Mouse (Mus musculus) neural tube, embryonic 13.5 days (tissue): ENCODE measurements around the gene Plxnb2. TPM values are rescaled to one million over a fixed set of nuclear protein-coding genes. Genes with fewer than 3 reads are reported as not detected.

Experiments used
- ATAC-seq: fragments of 200-750 bp; cut with Nextera tagmentation; 2 replicates; pipeline ENCODE4 v1.8.0; 2017; ENCODE audit warnings: low read depth, mild to moderate bottlenecking, moderate TSS enrichment, moderate library complexity
- H3K27ac ChIP-seq: fragments of 300-500 bp; sonication (generic); replicated peaks from 2 replicates; pipeline ENCODE4 v1.5.1; 2015; ENCODE audit warnings: moderate library complexity, mild to moderate bottlenecking, inconsistent platforms
- H3K27me3 ChIP-seq: fragments of 300-500 bp; sonication (generic); 2 replicates; pipeline ENCODE4 v1.6.1; 2015; ENCODE audit warnings: mild to moderate bottlenecking, inconsistent platforms
- H3K36me3 ChIP-seq: fragments of 300-500 bp; sonication (generic); 2 replicates; pipeline ENCODE4 v1.6.1; 2015; ENCODE audit warnings: mild to moderate bottlenecking, inconsistent platforms
- H3K4me1 ChIP-seq: fragments of 300-500 bp; sonication (generic); replicated peaks from 2 replicates; pipeline ENCODE4 v1.6.1; 2015; ENCODE audit warnings: inconsistent platforms
- H3K4me2 ChIP-seq: fragments of 300-500 bp; sonication (generic); 2 replicates; pipeline ENCODE4 v1.6.1; 2015; ENCODE audit warnings: inconsistent platforms, mild to moderate bottlenecking, moderate library complexity
- H3K4me3 ChIP-seq: fragments of 300-500 bp; sonication (generic); 2 replicates; pipeline ENCODE4 v1.5.1; 2015; ENCODE audit warnings: mild to moderate bottlenecking, inconsistent platforms
- H3K9ac ChIP-seq: fragments of 300-500 bp; sonication (generic); 2 replicates; pipeline ENCODE4 v1.6.1; 2015; ENCODE audit warnings: moderate library complexity, mild to moderate bottlenecking, inconsistent platforms
- H3K9me3 ChIP-seq: fragments of 300-500 bp; sonication (generic); 2 replicates; pipeline ENCODE4 v1.6.1; 2016; ENCODE audit warnings: inconsistent platforms
- WGBS: fragments of 180-500 bp; shearing (Covaris S2); methylation state at CpG from one replicate; pipeline ENCODE4 v1.1.7; 2015; 5-methylcytosine and 5-hydroxymethylcytosine counted together
- polyA plus RNA-seq: library from polyadenylated mRNA; unstranded; fragments of >200 nt; fragmentation: Nextera tagmentation; extraction: Ambion mirVana; gene quantifications from 2 replicates; pipeline ENCODE4 v1.2.1, GENCODE M21; 2015

Plxnb2 gene
- 89.8 and 94.5 TPM in 2 replicates for polyA plus RNA-seq

- ATAC-seq: peak; percentile 89
- peak within 1 kb of the TSS; percentile 99 for H3K4me2 ChIP-seq
- H3K9ac ChIP-seq: peak within 1 kb of the TSS; percentile 99
- H3K9me3 ChIP-seq: no peaks in the 10 kb centered on the region
- H3K27ac ChIP-seq: peak within 1 kb of the TSS; percentile 96
- H3K36me3 ChIP-seq: peaks cover 22% of the 10 kb centered on the region
- H3K4me3 ChIP-seq: peak within 1 kb of the TSS; percentile 86
- H3K27me3 ChIP-seq: no peaks in the 10 kb centered on the region
- WGBS: under 1% methylated on average over 53 of the region's 72 CpGs
- peaks cover 84% of the 10 kb centered on the region for H3K4me1 ChIP-seq
Observed at GRCm38 (mm10) chr15:89180571-89181229, at the start of gene Plxnb2. Plxnb2 (minus strand) TSS chr15:89180788.

DNA sequence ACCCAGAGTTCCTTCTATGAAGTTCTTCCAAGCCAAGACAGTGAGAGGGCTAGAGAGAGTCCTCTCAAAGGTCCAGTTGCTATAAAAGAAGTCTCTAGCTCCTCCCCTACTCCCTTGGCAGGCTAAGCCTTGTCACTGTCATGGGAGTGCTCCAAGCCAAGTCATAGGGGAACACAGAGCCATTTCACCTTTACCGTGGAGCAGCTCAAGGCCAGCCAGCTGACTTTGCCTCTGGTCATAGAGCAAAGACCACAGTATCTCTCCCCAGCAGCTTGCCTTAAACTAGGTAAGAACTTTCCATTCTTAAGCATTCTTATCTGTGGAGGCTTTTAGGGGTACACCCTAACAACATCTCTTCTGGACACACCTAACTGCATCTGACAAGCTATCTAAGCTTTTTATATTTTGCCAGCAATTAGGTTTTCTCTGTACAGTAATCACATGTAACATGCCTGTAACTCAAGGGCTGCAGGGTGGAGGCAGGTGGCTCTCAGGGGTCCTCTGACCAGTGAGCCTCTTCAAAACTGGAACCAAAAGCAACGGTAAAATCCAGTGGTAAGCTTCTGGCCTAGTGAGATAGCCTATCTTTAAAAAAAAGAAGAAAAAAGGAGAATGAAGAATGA is 35.1 kb upstream of the Plxnb2 start:
- no peak for ATAC-seq
- Histone ChIP-seq H3K4me1 (peaks cover 33% of the 10 kb centered on the region), H3K27me3 (no peaks in the 10 kb centered on the region), H3K9me3 (no peaks in the 10 kb centered on the region; the same call in 1 of the 2 replicates), H3K4me2 (no peak overlapping the region), H3K9ac (no peak overlapping the region), H3K36me3 (peaks cover 18% of the 10 kb centered on the region), H3K27ac (no peak overlapping the region), H3K4me3 (no peak overlapping the region)
- 90% methylated on average over 2 of the region's 2 CpGs for WGBS

- Histone ChIP-seq H3K9ac (no peak overlapping the region), H3K27ac (no peak overlapping the region), H3K4me2 (no peak overlapping the region), H3K4me3 (no peak overlapping the region), H3K27me3 (no peaks in the 10 kb centered on the region), H3K4me1 (peaks cover 33% of the 10 kb centered on the region), H3K9me3 (no peaks in the 10 kb centered on the region; the same call in 1 of the 2 replicates), H3K36me3 (peaks cover 18% of the 10 kb centered on the region)
- 94% methylated on average over 3 of the region's 3 CpGs for WGBS
- no peak for ATAC-seq
Observed at GRCm38 (mm10) chr15:89214953-89215352, 34.4 kb upstream of the Plxnb2 start.

- peaks cover 18% of the 10 kb centered on the region for H3K36me3 ChIP-seq
- WGBS: 79% methylated on average over 3 of the region's 3 CpGs
- peak overlapping the region; percentile 45 for H3K9ac ChIP-seq
- ATAC-seq: no peak
- H3K27me3 ChIP-seq: no peaks in the 10 kb centered on the region
- peak overlapping the region; percentile 90 for H3K4me2 ChIP-seq
- H3K9me3 ChIP-seq: no peaks in the 10 kb centered on the region; the same call in 1 of the 2 replicates
- H3K4me1 ChIP-seq: peaks cover 33% of the 10 kb centered on the region
- peak overlapping the region; percentile 22; the same call in 1 of the 2 replicates for H3K4me3 ChIP-seq
- no peak overlapping the region for H3K27ac ChIP-seq
Observed at GRCm38 (mm10) chr15:89213517-89213916, 32.9 kb upstream of the Plxnb2 start.

- H3K4me2 ChIP-seq: peak overlapping the region; percentile 90
- H3K27me3 ChIP-seq: no peaks in the 10 kb centered on the region
- no peaks in the 10 kb centered on the region; the same call in 1 of the 2 replicates for H3K9me3 ChIP-seq
- H3K36me3 ChIP-seq: peaks cover 18% of the 10 kb centered on the region
- H3K4me3 ChIP-seq: peak overlapping the region; percentile 97
- peak overlapping the region; percentile 99 for H3K9ac ChIP-seq
- peaks cover 33% of the 10 kb centered on the region for H3K4me1 ChIP-seq
- 0 out of 2 replicates have a peak, but pooled peaks have one; percentile 6 for ATAC-seq
- 42% methylated on average over 6 of the region's 6 CpGs for WGBS
- peak overlapping the region; percentile 93; the same call in 1 of the 2 replicates for H3K27ac ChIP-seq
Observed at GRCm38 (mm10) chr15:89212495-89212894, 31.9 kb upstream of the Plxnb2 start.

GRCm38 (mm10) chr15:89211716-89212461 is 31.3 kb upstream of the Plxnb2 start:
- ATAC-seq: peak; percentile 62
- Histone ChIP-seq H3K9me3 (no peaks in the 10 kb centered on the region; the same call in 1 of the 2 replicates), H3K9ac (peak overlapping the region; percentile 99), H3K27me3 (no peaks in the 10 kb centered on the region), H3K4me3 (peak overlapping the region; percentile 97), H3K4me2 (peak overlapping the region; percentile 90), H3K4me1 (peaks cover 33% of the 10 kb centered on the region), H3K27ac (peak overlapping the region; percentile 93), H3K36me3 (peaks cover 16% of the 10 kb centered on the region)
- under 1% methylated on average over 35 of the region's 35 CpGs for WGBS

GRCm38 (mm10) chr15:89210915-89211715 is 30.5 kb upstream of the Plxnb2 start, which contains the start of gene Ppp6r2:
Ppp6r2 (plus strand) TSS chr15:89211553.
- peak within 1 kb of the TSS; percentile 97 for H3K4me3 ChIP-seq
- ATAC-seq: peak; percentile 89
- peak within 1 kb of the TSS; percentile 93 for H3K27ac ChIP-seq
- peak within 1 kb of the TSS; percentile 99 for H3K9ac ChIP-seq
- H3K4me1 ChIP-seq: peaks cover 33% of the 10 kb centered on the region
- H3K27me3 ChIP-seq: no peaks in the 10 kb centered on the region
- peak within 1 kb of the TSS; percentile 90 for H3K4me2 ChIP-seq
- H3K9me3 ChIP-seq: no peaks in the 10 kb centered on the region
- WGBS: 4% methylated on average over 50 of the region's 73 CpGs
- H3K36me3 ChIP-seq: peaks cover 9% of the 10 kb centered on the region

GRCm38 (mm10) chr15:89209886-89210761 is 29.5 kb upstream of the Plxnb2 start:
- Histone ChIP-seq H3K9me3 (no peaks in the 10 kb centered on the region), H3K36me3 (no peaks in the 10 kb centered on the region), H3K27ac (peak overlapping the region; percentile 93), H3K4me2 (peak overlapping the region; percentile 54), H3K4me1 (peaks cover 33% of the 10 kb centered on the region), H3K9ac (peak overlapping the region; percentile 66), H3K27me3 (no peaks in the 10 kb centered on the region), H3K4me3 (peak overlapping the region; percentile 97)
- no peak for ATAC-seq
- 18% methylated on average over 22 of the region's 22 CpGs for WGBS

DNA sequence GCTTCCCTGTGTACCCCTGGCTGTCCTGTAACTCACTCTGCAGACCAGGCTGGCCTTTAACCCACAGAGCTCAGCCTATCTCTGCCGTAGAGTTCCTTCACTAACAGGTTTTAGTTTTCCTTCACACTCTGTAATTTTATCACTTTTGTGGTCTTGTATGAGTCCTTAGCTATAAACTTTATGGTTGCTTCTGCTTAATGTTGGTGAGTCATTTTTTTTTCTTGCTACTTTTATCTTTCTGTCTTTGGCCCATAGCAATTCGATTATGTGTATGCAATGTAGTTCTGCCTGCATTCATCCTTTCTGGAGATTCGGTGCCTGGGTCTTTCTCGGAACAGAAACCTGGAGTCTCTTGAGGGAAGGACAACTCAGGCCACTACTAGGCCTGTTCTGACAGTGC is 26.9 kb upstream of the Plxnb2 start:
- no peaks in the 10 kb centered on the region for H3K27me3 ChIP-seq
- 83% methylated on average over 4 of the region's 4 CpGs for WGBS
- no peak for ATAC-seq

DNA sequence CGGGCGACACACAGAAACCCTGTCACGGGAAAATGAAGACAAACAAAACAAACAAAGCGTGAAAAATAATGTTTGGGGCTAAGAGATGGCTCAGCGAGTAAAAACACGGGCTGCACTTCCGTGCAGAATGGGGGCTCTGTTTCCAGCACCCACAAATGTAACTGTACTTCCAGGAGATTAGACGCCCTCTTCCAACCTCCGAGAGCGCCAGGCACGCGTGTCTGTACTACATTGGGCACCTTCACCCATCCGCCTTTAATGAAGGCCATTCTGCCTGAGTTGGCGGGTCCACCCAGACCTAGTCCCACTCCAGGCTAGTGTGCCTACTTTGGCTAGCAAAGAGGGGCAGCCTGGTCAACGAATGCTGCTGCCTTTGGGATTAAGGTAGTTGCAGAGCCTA is 16.5 kb upstream of the Plxnb2 start:
- no peaks in the 10 kb centered on the region for H3K27me3 ChIP-seq
- H3K27ac ChIP-seq: peak overlapping the region; percentile 99
- ATAC-seq: no peak
- peak overlapping the region; percentile 76 for H3K4me2 ChIP-seq
- 0 out of 2 replicates have a peak, but pooled peaks cover 9% of the 10 kb centered on the region for H3K36me3 ChIP-seq
- peaks cover 2% of the 10 kb centered on the region; the same call in 1 of the 2 replicates for H3K9me3 ChIP-seq
- H3K9ac ChIP-seq: peak overlapping the region; percentile 99
- peak overlapping the region; percentile 93 for H3K4me3 ChIP-seq
- H3K4me1 ChIP-seq: peaks cover 21% of the 10 kb centered on the region
- 69% methylated on average over 15 of the region's 15 CpGs for WGBS

More for the DNA sequence above, 26.9 kb upstream of the Plxnb2 start:
- Histone ChIP-seq H3K9me3 (peaks cover 11% of the 10 kb centered on the region; the same call in 1 of the 2 replicates), H3K4me3 (no peak overlapping the region), H3K4me2 (no peak overlapping the region), H3K27ac (no peak overlapping the region), H3K36me3 (no peaks in the 10 kb centered on the region), H3K9ac (no peak overlapping the region), H3K4me1 (peaks cover 6% of the 10 kb centered on the region)
